Mouse (Mus musculus) layer of hippocampus, postnatal 36 days (tissue): ENCODE measurements around the gene Macrod2. TPM values are rescaled to one million over a fixed set of nuclear protein-coding genes. Genes with fewer than 3 reads are reported as not detected.

Experiments used
- DNase-seq, 2 experiments: peaks; one replicate each; pipeline ENCODE4 v3.0.0; 2022
- total RNA-seq, 2 experiments: library from RNA; stranded (reverse); gene quantifications; 2 replicates each; pipeline ENCODE4 v1.2.3; 2021

Macrod2 gene
- total RNA-seq, 2 experiments from 2014 or later, result 52.1 to 53.7 TPM

GRCm38 (mm10) chr2:141700759-141701452 lies 1305.8 kb downstream of the Macrod2 start:
- no peak for DNase-seq

- no peak for DNase-seq
Measured at GRCm38 (mm10) chr2:141711785-141712184, 1316.7 kb downstream of the Macrod2 start.

- DNase-seq, result no peak
Measured at GRCm38 (mm10) chr2:141712265-141712664, 1317.2 kb downstream of the Macrod2 start.

- no peak for DNase-seq
Measured at GRCm38 (mm10) chr2:141715061-141715460, 1320.0 kb downstream of the Macrod2 start.

- DNase-seq, result no peak
Measured at GRCm38 (mm10) chr2:141722531-141722930, 1327.4 kb downstream of the Macrod2 start.

- DNase-seq, result no peak
Measured at GRCm38 (mm10) chr2:141728998-141729397, 1333.9 kb downstream of the Macrod2 start.

- no peak for DNase-seq
Measured at GRCm38 (mm10) chr2:141736685-141737456, 1341.8 kb downstream of the Macrod2 start.

- DNase-seq, result no peak
Measured at GRCm38 (mm10) chr2:141738702-141739101, 1343.6 kb downstream of the Macrod2 start.

GRCm38 (mm10) chr2:141740318-141740717 lies 1345.2 kb downstream of the Macrod2 start:
- no peak for DNase-seq

GRCm38 (mm10) chr2:141800236-141800635 lies 1405.1 kb downstream of the Macrod2 start:
- no peak for DNase-seq

GRCm38 (mm10) chr2:141800909-141801308 lies 1405.8 kb downstream of the Macrod2 start:
- no peak for DNase-seq

GRCm38 (mm10) chr2:141816266-141816665 lies 1421.2 kb downstream of the Macrod2 start:
- DNase-seq, result no peak

- no peak for DNase-seq
Measured at GRCm38 (mm10) chr2:141817546-141818180, 1422.6 kb downstream of the Macrod2 start.

GRCm38 (mm10) chr2:141820795-141821194 lies 1425.7 kb downstream of the Macrod2 start:
- peak; percentile 34 to 37 for DNase-seq

- DNase-seq, result no peak
Measured at GRCm38 (mm10) chr2:141825606-141826495, 1430.7 kb downstream of the Macrod2 start.

- DNase-seq, result no peak
Measured at GRCm38 (mm10) chr2:141830496-141830895, 1435.4 kb downstream of the Macrod2 start.

- no peak for DNase-seq
Measured at GRCm38 (mm10) chr2:141831515-141831914, 1436.4 kb downstream of the Macrod2 start.

- DNase-seq, result no peak
Measured at GRCm38 (mm10) chr2:141834156-141834782, 1439.2 kb downstream of the Macrod2 start.

- peak; percentile 42 to 50 for DNase-seq
Measured at GRCm38 (mm10) chr2:141844408-141845175, 1449.5 kb downstream of the Macrod2 start.

GRCm38 (mm10) chr2:141859220-141859619 lies 1464.1 kb downstream of the Macrod2 start:
- no peak for DNase-seq
